Comparison of ENCODE assay signal across 28 mouse cellular contexts in the genomic region with DNA sequence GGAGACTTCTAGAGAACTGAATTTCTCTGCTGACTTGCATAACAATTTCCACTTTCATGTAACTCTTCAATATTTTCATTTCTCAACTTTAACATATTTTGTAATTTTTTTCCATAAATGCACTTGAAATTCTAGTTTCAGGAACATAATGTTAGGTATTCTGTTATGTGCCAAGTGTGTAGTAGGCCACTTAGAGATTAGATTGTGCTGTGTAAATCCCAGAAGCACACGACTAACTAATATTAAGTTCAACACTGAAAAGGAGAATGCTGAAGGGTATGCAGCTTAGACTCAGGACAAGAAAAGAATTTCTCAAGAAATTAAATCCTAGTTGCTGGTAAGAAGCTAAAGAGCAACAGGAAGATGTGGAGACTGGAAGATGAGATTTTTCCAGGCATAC.
"Had no signal": no experiment of that assay in that cellular context is flagged by ENCODE, and none has a peak within 500 bp of the region (broad histone marks: within the 10 kb centered on the region; RNA-seq: fewer than 3 reads in every experiment).

No protein-coding gene starts in this region.

- H3K4me1 ChIP-seq: embryonic facial prominence, embryonic 10.5 days; embryonic facial prominence, embryonic 12.5 days; embryonic facial prominence, embryonic 13.5 days; embryonic facial prominence, embryonic 15.5 days; forebrain, embryonic 10.5 days; forebrain, embryonic 12.5 days; forebrain, embryonic 13.5 days; forebrain, embryonic 15.5 days had no signal

- ATAC-seq: forebrain, embryonic 13.5 days; forebrain, embryonic 14.5 days; forebrain, embryonic 15.5 days; forebrain, embryonic 16.5 days; forebrain, postnatal 0 days had no signal

- H3K9ac ChIP-seq: embryonic facial prominence, embryonic 12.5 days; embryonic facial prominence, embryonic 13.5 days; embryonic facial prominence, embryonic 15.5 days; forebrain, embryonic 12.5 days; forebrain, embryonic 13.5 days; forebrain, embryonic 15.5 days; forebrain, postnatal 0 days had no signal

- H3K27ac ChIP-seq: embryonic facial prominence, embryonic 10.5 days; embryonic facial prominence, embryonic 12.5 days; embryonic facial prominence, embryonic 13.5 days; embryonic facial prominence, embryonic 15.5 days; forebrain, embryonic 10.5 days; forebrain, embryonic 12.5 days; forebrain, embryonic 13.5 days; forebrain, embryonic 15.5 days; gastrocnemius, adult 2 months; heart, adult 2 months had no signal

- H3K36me3 ChIP-seq: embryonic facial prominence, embryonic 10.5 days; embryonic facial prominence, embryonic 12.5 days; embryonic facial prominence, embryonic 13.5 days; embryonic facial prominence, embryonic 15.5 days; forebrain, embryonic 10.5 days; forebrain, embryonic 12.5 days; forebrain, embryonic 15.5 days had no signal

- H3K9me3 ChIP-seq: embryonic facial prominence, embryonic 10.5 days; embryonic facial prominence, embryonic 12.5 days; embryonic facial prominence, embryonic 13.5 days; embryonic facial prominence, embryonic 15.5 days; forebrain, embryonic 10.5 days; forebrain, embryonic 12.5 days; forebrain, embryonic 13.5 days; forebrain, embryonic 15.5 days had no signal

- H3K27me3 ChIP-seq: embryonic facial prominence, embryonic 12.5 days; embryonic facial prominence, embryonic 13.5 days; embryonic facial prominence, embryonic 15.5 days; forebrain, embryonic 12.5 days; forebrain, embryonic 13.5 days; forebrain, embryonic 15.5 days had no signal

- H3K4me2 ChIP-seq: embryonic facial prominence, embryonic 12.5 days; embryonic facial prominence, embryonic 13.5 days; embryonic facial prominence, embryonic 15.5 days; forebrain, embryonic 12.5 days; forebrain, embryonic 13.5 days; forebrain, embryonic 15.5 days had no signal

- DNase-seq: cerebellum, adult 8-10 months; cerebellum, adult 9-10 months; cerebellum, adult 9-11 months; cerebellum, postnatal 10 days; cerebellum, postnatal 14 days; cerebellum, postnatal 25 days; cerebellum, postnatal 36 days; embryo, embryonic 11 days; forebrain, postnatal 0 days; gastrocnemius, adult 2 months; gastrocnemius, postnatal 10 days; gastrocnemius, postnatal 14 days; gastrocnemius, postnatal 25 days; gastrocnemius, postnatal 36 days; heart, adult 11 months; heart, adult 18-20 months; heart, adult 2 months had no signal

- H3K4me3 ChIP-seq: embryonic facial prominence, embryonic 10.5 days; embryonic facial prominence, embryonic 12.5 days; embryonic facial prominence, embryonic 13.5 days; embryonic facial prominence, embryonic 15.5 days; erythroblast, embryonic 14.5 days; forebrain, embryonic 10.5 days; forebrain, embryonic 12.5 days; forebrain, embryonic 13.5 days; forebrain, embryonic 15.5 days; gastrocnemius, adult 2 months; heart, adult 2 months had no signal
